Mouse (Mus musculus): Measurements from ENCODE around the gene Sfxn3.
"Not testable (repeated sequence)": the region's sequence is repeated elsewhere in the genome, so short reads cannot be mapped to it uniquely, and the experiment has no call there.

Gene Sfxn3

GRCm38 (mm10) chr19:45018351-45018831, 28.9 kb upstream of the Sfxn3 start:
- DNase-seq (ENCODE audit: low read depth) = peak; percentile 26

- DNase-seq (ENCODE audit: low read depth) = no peak
Observed at GRCm38 (mm10) chr19:45020348-45020747, 27.0 kb upstream of the Sfxn3 start.

GRCm38 (mm10) chr19:45021362-45021761, 25.9 kb upstream of the Sfxn3 start:
- no peak for DNase-seq (ENCODE audit: low read depth)

GRCm38 (mm10) chr19:45023993-45024392, 23.3 kb upstream of the Sfxn3 start:
- no peak for DNase-seq (ENCODE audit: low read depth)

GRCm38 (mm10) chr19:45024775-45025174, 22.5 kb upstream of the Sfxn3 start:
- DNase-seq (ENCODE audit: low read depth) = no peak

- DNase-seq (ENCODE audit: low read depth) = no peak
Observed at GRCm38 (mm10) chr19:45025937-45026568, 21.2 kb upstream of the Sfxn3 start.

GRCm38 (mm10) chr19:45026958-45027670, 20.2 kb upstream of the Sfxn3 start:
- no peak for DNase-seq (ENCODE audit: low read depth)

GRCm38 (mm10) chr19:45027848-45028247, 19.5 kb upstream of the Sfxn3 start:
- no peak for DNase-seq (ENCODE audit: low read depth)

GRCm38 (mm10) chr19:45028746-45029145, 18.6 kb upstream of the Sfxn3 start:
- no peak for DNase-seq (ENCODE audit: low read depth)

GRCm38 (mm10) chr19:45029571-45029970, 17.7 kb upstream of the Sfxn3 start:
- DNase-seq (ENCODE audit: low read depth) = no peak

GRCm38 (mm10) chr19:45030111-45030510, 17.2 kb upstream of the Sfxn3 start:
- peak; percentile 83 for DNase-seq (ENCODE audit: low read depth)

- DNase-seq (ENCODE audit: low read depth) = peak; percentile 93
Observed at GRCm38 (mm10) chr19:45030746-45031693, 16.3 kb upstream of the Sfxn3 start.

GRCm38 (mm10) chr19:45031780-45032179, 15.5 kb upstream of the Sfxn3 start:
- peak; percentile 85 for DNase-seq (ENCODE audit: low read depth)

GRCm38 (mm10) chr19:45032570-45033332, 14.6 kb upstream of the Sfxn3 start:
- DNase-seq (ENCODE audit: low read depth) = peak; percentile 63

- peak; percentile 61 for DNase-seq (ENCODE audit: low read depth)
Observed at GRCm38 (mm10) chr19:45036867-45037266, 10.4 kb upstream of the Sfxn3 start.

GRCm38 (mm10) chr19:45038198-45038597, 9.1 kb upstream of the Sfxn3 start:
- not testable (repeated sequence) for DNase-seq (ENCODE audit: low read depth)

GRCm38 (mm10) chr19:45040214-45040613, 7.1 kb upstream of the Sfxn3 start:
- DNase-seq (ENCODE audit: low read depth) = no peak

GRCm38 (mm10) chr19:45044389-45044927, 2.8 kb upstream of the Sfxn3 start:
- DNase-seq (ENCODE audit: low read depth) = no peak

- no peak for DNase-seq (ENCODE audit: low read depth)
Observed at GRCm38 (mm10) chr19:45045236-45045635, 2.1 kb upstream of the Sfxn3 start.

GRCm38 (mm10) chr19:45045651-45046050, 1.7 kb upstream of the Sfxn3 start, which contains the start of gene Pdzd7:
Pdzd7 (minus strand) TSS chr19:45045717.
- no peak for DNase-seq (ENCODE audit: low read depth)

Data from induced T-regulatory cell, adult 2 months (primary cell).